Comparison of ENCODE assay signal across 16 mouse cellular contexts in the genomic region with DNA sequence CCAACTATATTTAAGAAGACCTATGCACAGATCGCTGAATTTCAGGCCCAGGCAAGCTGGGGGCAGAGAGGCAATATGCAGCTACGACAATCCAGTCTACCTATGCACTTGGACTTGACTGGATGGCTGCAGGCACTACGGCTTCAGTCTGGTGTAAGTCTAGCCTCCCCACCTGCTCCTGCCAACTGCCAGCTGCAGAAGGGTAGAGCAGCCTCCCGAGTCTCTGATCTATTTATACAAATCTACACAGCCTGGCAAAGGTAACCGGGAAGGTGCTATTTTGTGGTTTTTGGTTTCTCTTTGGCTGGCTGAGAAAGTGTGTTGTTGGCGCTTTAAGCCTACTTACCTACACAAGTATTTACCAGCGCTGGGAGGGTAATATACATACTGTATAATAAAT. TPM values are rescaled to one million over a fixed set of nuclear protein-coding genes. Genes with fewer than 3 reads are reported as not detected.
DNase-seq lines count a peak whose midpoint lies in the region; ATAC-seq lines count a peak whose summit lies in the region.
"Had no signal": no experiment of that assay in that cellular context is flagged by ENCODE, and none has a peak within 500 bp of the region (broad histone marks: within the 10 kb centered on the region; RNA-seq: fewer than 3 reads in every experiment).

No protein-coding gene starts in this region.

- no peaks in the 10 kb centered on the region for H3K9me3 ChIP-seq in heart, embryonic 16.5 days (replicated peaks; ENCODE audit: control insufficient read depth, low read length)
- H3K9me3 ChIP-seq in heart, embryonic 12.5 days (replicated peaks), result no peaks in the 10 kb centered on the region
- H3K9me3 ChIP-seq in hindbrain, embryonic 11.5 days (ENCODE audit: control insufficient read depth, low read length), result no peaks in the 10 kb centered on the region
- H3K9me3 ChIP-seq: embryonic facial prominence, embryonic 15.5 days; forebrain, embryonic 13.5 days; hindbrain, embryonic 13.5 days; liver, embryonic 13.5 days; megakaryocyte, embryonic 14.5 days had no signal

- DNase-seq in cerebellum, adult 18-20 months, result peak; percentile 42 to 47
- DNase-seq in cerebellum, adult 9-11 months, result no peak
- peak; percentile 66 for DNase-seq in naive thymus-derived CD4-positive, alpha-beta T cell, adult 2 months (ENCODE audit: low read depth)
- DNase-seq in thymus, postnatal 4 days, result peak; percentile 69
- no peak for DNase-seq in yolk sac, embryonic 10.5 days (ENCODE audit: low spot score)
- no peak for DNase-seq in hindbrain, embryonic 11.5 days (ENCODE audit: low spot score)
- DNase-seq: adrenal gland, adult 8-10 months; kidney, adult 11 months; kidney, postnatal 25 days; liver, embryonic 13.5 days had no signal

- ATAC-seq in heart, embryonic 16.5 days (replicated peaks; ENCODE audit: extremely low read depth, insufficient read depth, low FRiP score), result peak; percentile 65; the same call in 1 of the 2 replicates
- no peak for ATAC-seq in heart, embryonic 12.5 days (ENCODE audit: insufficient number of reproducible peaks, low FRiP score)
- ATAC-seq in hindbrain, embryonic 11.5 days (ENCODE audit: low FRiP score), result no peak
- ATAC-seq: forebrain, embryonic 13.5 days had no signal

- no peaks in the 10 kb centered on the region for H3K4me1 ChIP-seq in heart, embryonic 16.5 days (ENCODE audit: control insufficient read depth, insufficient read depth, low read length)
- H3K4me1 ChIP-seq in heart, embryonic 12.5 days (replicated peaks), result peaks cover 3% of the 10 kb centered on the region
- H3K4me1 ChIP-seq in hindbrain, embryonic 11.5 days (replicated peaks; ENCODE audit: control insufficient read depth, insufficient read depth, low read length), result no peaks in the 10 kb centered on the region
- H3K4me1 ChIP-seq: embryonic facial prominence, embryonic 15.5 days; forebrain, embryonic 13.5 days; liver, embryonic 13.5 days had no signal

- H3K4me2 ChIP-seq in heart, embryonic 16.5 days (ENCODE audit: low read depth, low read length), result no peak overlapping the region
- no peak overlapping the region for H3K4me2 ChIP-seq in heart, embryonic 12.5 days
- H3K4me2 ChIP-seq in hindbrain, embryonic 11.5 days (replicated peaks; ENCODE audit: low read depth, low read length), result no peak overlapping the region
- H3K4me2 ChIP-seq: embryonic facial prominence, embryonic 15.5 days; forebrain, embryonic 13.5 days; hindbrain, embryonic 13.5 days; liver, embryonic 13.5 days had no signal

- no peak overlapping the region for H3K9ac ChIP-seq in heart, embryonic 16.5 days (ENCODE audit: low read length)
- H3K9ac ChIP-seq in heart, embryonic 12.5 days, result no peak overlapping the region
- H3K9ac ChIP-seq in hindbrain, embryonic 11.5 days (ENCODE audit: low read depth, low read length), result no peak overlapping the region
- H3K9ac ChIP-seq: embryonic facial prominence, embryonic 15.5 days; forebrain, embryonic 13.5 days; hindbrain, embryonic 13.5 days; liver, embryonic 13.5 days had no signal

- H3K27ac ChIP-seq in heart, embryonic 16.5 days (ENCODE audit: low read length), result no peak overlapping the region
- no peak overlapping the region for H3K27ac ChIP-seq in heart, embryonic 12.5 days (ENCODE audit: poor library complexity, severe bottlenecking)
- H3K27ac ChIP-seq in hindbrain, embryonic 11.5 days (ENCODE audit: low read depth, low read length), result no peak overlapping the region
- H3K27ac ChIP-seq: embryonic facial prominence, embryonic 15.5 days; forebrain, embryonic 13.5 days; hindbrain, embryonic 13.5 days; liver, embryonic 13.5 days had no signal

- H3K4me3 ChIP-seq in heart, embryonic 16.5 days (ENCODE audit: low read length), result no peak overlapping the region
- no peak overlapping the region for H3K4me3 ChIP-seq in heart, embryonic 12.5 days
- H3K4me3 ChIP-seq in hindbrain, embryonic 11.5 days (ENCODE audit: low read depth, low read length), result no peak overlapping the region
- H3K4me3 ChIP-seq: embryonic facial prominence, embryonic 15.5 days; forebrain, embryonic 13.5 days; hindbrain, embryonic 13.5 days; liver, embryonic 13.5 days; megakaryocyte, embryonic 14.5 days had no signal

- 71% methylated on average over 7 of the region's 7 CpGs for WGBS in heart, embryonic 16.5 days
- WGBS in heart, embryonic 12.5 days, result 77% methylated on average over 7 of the region's 7 CpGs
- WGBS in hindbrain, embryonic 11.5 days, result 90% methylated on average over 7 of the region's 7 CpGs

- H3K36me3 ChIP-seq in heart, embryonic 16.5 days (ENCODE audit: control insufficient read depth, insufficient read depth), result no peaks in the 10 kb centered on the region
- H3K36me3 ChIP-seq in heart, embryonic 12.5 days, result peaks cover 2% of the 10 kb centered on the region; the same call in 1 of the 2 replicates
- no peaks in the 10 kb centered on the region for H3K36me3 ChIP-seq in hindbrain, embryonic 11.5 days (ENCODE audit: control insufficient read depth, insufficient read depth, low read length)
- H3K36me3 ChIP-seq: embryonic facial prominence, embryonic 15.5 days; hindbrain, embryonic 13.5 days; liver, embryonic 13.5 days had no signal

- no peaks in the 10 kb centered on the region for H3K27me3 ChIP-seq in heart, embryonic 16.5 days (ENCODE audit: control insufficient read depth, insufficient read depth, low read length)
- H3K27me3 ChIP-seq in heart, embryonic 12.5 days (replicated peaks), result no peaks in the 10 kb centered on the region
- H3K27me3 ChIP-seq in hindbrain, embryonic 11.5 days (ENCODE audit: control insufficient read depth, insufficient read depth, low read length), result no peaks in the 10 kb centered on the region
- H3K27me3 ChIP-seq: embryonic facial prominence, embryonic 15.5 days; forebrain, embryonic 13.5 days; hindbrain, embryonic 13.5 days; liver, embryonic 13.5 days; megakaryocyte, embryonic 14.5 days had no signal

RNA-seq across cellular contexts. Expression of gene Slco3a1, which starts 10.3 kb away (rescaled TPM):
- 15.3 and 15.8 TPM in 2 replicates for polyA plus RNA-seq in heart, embryonic 16.5 days (2015; fragmentation: Nextera tagmentation; extraction: Ambion mirVana)
- polyA plus RNA-seq in heart, embryonic 12.5 days (2016; fragmentation: Nextera tagmentation; extraction: Ambion mirVana), result 29.8 and 33.6 TPM in 2 replicates
- 7.9 and 10.4 TPM in 2 replicates for polyA plus RNA-seq in hindbrain, embryonic 11.5 days (2014; fragmentation: Nextera tagmentation; extraction: Ambion mirVana)

Comparison
In these comparisons a context has a peak if more than half of its experiments do, and no peak if none do; other contexts are left out.
1. DNase-seq: peak in cerebellum, adult 18-20 months (2 of 2), naive thymus-derived CD4-positive, alpha-beta T cell, adult 2 months (single experiment) and thymus, postnatal 4 days (single experiment); none in cerebellum, adult 9-11 months (single experiment), yolk sac, embryonic 10.5 days (single experiment) and hindbrain, embryonic 11.5 days (single experiment).